Mouse (Mus musculus) central nervous system, embryonic 14 days (tissue): ENCODE results near the gene Mrpl58. TPM values are rescaled to one million over a fixed set of nuclear protein-coding genes. Genes with fewer than 3 reads are reported as not detected.

Source experiments
- polyA plus RNA-seq: library from polyadenylated mRNA; depleted of rRNA; stranded (reverse); fragments of >200 nt; gene quantifications from 2 replicates; pipeline ENCODE4 v1.2.3, GENCODE M21; 2012; rRNA removed

Gene Mrpl58
- 134 and 152 TPM in 2 replicates for polyA plus RNA-seq

GRCm38 (mm10) chr11:115403338-115404124 is at the start of gene Mrpl58:
Mrpl58 (plus strand) TSS chr11:115403752.

GRCm38 (mm10) chr11:115367395-115367944 is 36.1 kb upstream of the Mrpl58 start, which contains the start of gene Hid1:
Hid1 (minus strand) TSS chr11:115367756.

GRCm38 (mm10) chr11:115381743-115382539 is 21.6 kb upstream of the Mrpl58 start, which contains the start of gene Cdr2l:
Cdr2l (plus strand) TSS chr11:115381916.

GRCm38 (mm10) chr11:115419531-115420237 is 16.1 kb downstream of the Mrpl58 start, which contains the start of the genes Atp5h and Kctd2:
Atp5h (minus strand) TSS chr11:115419962.
Kctd2 (plus strand) TSS chr11:115420128.

GRCm38 (mm10) chr11:115439906-115440595 is 36.5 kb downstream of the Mrpl58 start, which contains the start of gene Trim80:
Trim80 (plus strand) TSS chr11:115440545.

Other genes starting within 250 kb of the Mrpl58 start
- 37.2 and 38.4 TPM in 2 replicates for gene Slc9a3r1, start 240.4 kb upstream of the Mrpl58 start, polyA plus RNA-seq
- 5.6 and 6.9 TPM in 2 replicates for gene Tmem104, start 216.3 kb upstream of the Mrpl58 start, polyA plus RNA-seq
- gene Nat9, start 215.9 kb upstream of the Mrpl58 start, polyA plus RNA-seq: 22.3 and 23.1 TPM in 2 replicates
- gene Grin2c, start 136.5 kb upstream of the Mrpl58 start, polyA plus RNA-seq: 0.96 and 1.0 TPM in 2 replicates
- 26.5 and 29.2 TPM in 2 replicates for gene Fdxr, start 126.7 kb upstream of the Mrpl58 start, polyA plus RNA-seq
- gene Fads6, start 106.1 kb upstream of the Mrpl58 start, polyA plus RNA-seq: 1.8 and 2.4 TPM in 2 replicates
- 0.10 TPM in 2 replicates for gene Otop2, start 96.6 kb upstream of the Mrpl58 start, polyA plus RNA-seq
- 0.05 TPM in 2 replicates for gene Ush1g, start 81.7 kb upstream of the Mrpl58 start, polyA plus RNA-seq
- gene Otop3, start 69.0 kb upstream of the Mrpl58 start, polyA plus RNA-seq: 0.36 and 0.41 TPM in 2 replicates
- gene Hid1, start 36.0 kb upstream of the Mrpl58 start, polyA plus RNA-seq: 45.1 and 49.4 TPM in 2 replicates
- gene Cdr2l, start 21.8 kb upstream of the Mrpl58 start, polyA plus RNA-seq: 34.8 and 35.1 TPM in 2 replicates
- 497 and 500 TPM in 2 replicates for gene Atp5h, start 16.2 kb downstream of the Mrpl58 start, polyA plus RNA-seq
- 51.5 and 51.6 TPM in 2 replicates for gene Kctd2, start 16.4 kb downstream of the Mrpl58 start, polyA plus RNA-seq
- gene Trim80, start 36.8 kb downstream of the Mrpl58 start, polyA plus RNA-seq: 0.04 and 0.06 TPM in 2 replicates
- gene Slc16a5, start 58.7 kb downstream of the Mrpl58 start, polyA plus RNA-seq: 0.18 TPM in 1 of 2 replicates, not detected in the other
- 11.7 and 12.9 TPM in 2 replicates for gene Armc7, start 71.9 kb downstream of the Mrpl58 start, polyA plus RNA-seq
- 80.7 and 82.5 TPM in 2 replicates for gene Nt5c, start 88.1 kb downstream of the Mrpl58 start, polyA plus RNA-seq
- 1,013 and 1,226 TPM in 2 replicates for gene Jpt1, start 110.6 kb downstream of the Mrpl58 start, polyA plus RNA-seq
- 662 and 802 TPM in 2 replicates for gene Sumo2, start 132.5 kb downstream of the Mrpl58 start, polyA plus RNA-seq
- gene Nup85, start 160.7 kb downstream of the Mrpl58 start, polyA plus RNA-seq: 151 and 152 TPM in 2 replicates
- 39.4 and 39.7 TPM in 2 replicates for gene Mrps7, start 200.2 kb downstream of the Mrpl58 start, polyA plus RNA-seq
- 48.1 and 53.0 TPM in 2 replicates for gene Gga3, start 200.3 kb downstream of the Mrpl58 start, polyA plus RNA-seq
- 19.2 and 23.0 TPM in 2 replicates for gene Mif4gd, start 209.2 kb downstream of the Mrpl58 start, polyA plus RNA-seq
- gene Slc25a19, start 224.5 kb downstream of the Mrpl58 start, polyA plus RNA-seq: 53.5 and 57.1 TPM in 2 replicates